In genomic region chr2:158207848-158208247, GRCm38 (mm10) we compare ENCODE assay signal across 9 mouse cellular contexts. TPM values are rescaled to one million over a fixed set of nuclear protein-coding genes. Genes with fewer than 3 reads are reported as not detected.
DNase-seq lines count a peak whose midpoint lies in the region; ATAC-seq lines count a peak whose summit lies in the region.
"Had no signal": no experiment of that assay in that cellular context is flagged by ENCODE, and none has a peak within 500 bp of the region (broad histone marks: within the 10 kb centered on the region; RNA-seq: fewer than 3 reads in every experiment).

No protein-coding gene starts in this region.

- no peak for ATAC-seq in embryonic facial prominence, embryonic 11.5 days (replicated peaks; ENCODE audit: insufficient number of reproducible peaks, low FRiP score, low TSS enrichment, low read depth)

- H3K4me1 ChIP-seq in embryonic facial prominence, embryonic 11.5 days (ENCODE audit: control insufficient read depth, insufficient read depth, low read length): peaks cover 7% of the 10 kb centered on the region; the same call in 1 of the 2 replicates

- no peak overlapping the region for H3K4me3 ChIP-seq in embryonic facial prominence, embryonic 11.5 days (ENCODE audit: low read depth, low read length)
- H3K4me3 ChIP-seq: liver, embryonic 13.5 days had no signal

- no peaks in the 10 kb centered on the region for H3K36me3 ChIP-seq in embryonic facial prominence, embryonic 11.5 days (replicated peaks; ENCODE audit: control insufficient read depth, insufficient read depth, low read depth, low read length)
- H3K36me3 ChIP-seq: liver, embryonic 13.5 days had no signal

- H3K27ac ChIP-seq in embryonic facial prominence, embryonic 11.5 days (replicated peaks; ENCODE audit: low read depth, low read length): no peak overlapping the region
- H3K27ac ChIP-seq: liver, embryonic 13.5 days had no signal

- no peak overlapping the region for H3K4me2 ChIP-seq in embryonic facial prominence, embryonic 11.5 days (ENCODE audit: low read depth, low read length)
- H3K4me2 ChIP-seq: liver, embryonic 13.5 days had no signal

- DNase-seq in adrenal gland, adult (ENCODE audit: inconsistent age in 2 of 2, low spot score in 1 of 2): peak; percentile 72 to 91
- DNase-seq in adrenal gland, adult 8-10 months: no peak
- DNase-seq in adrenal gland, adult 2 months: peak; percentile 73
- DNase-seq in embryonic facial prominence, embryonic 11.5 days (ENCODE audit: low spot score): peak; percentile 79
- peak; percentile 86 for DNase-seq in heart, postnatal 4 days
- DNase-seq in layer of hippocampus, adult 18-20 months (ENCODE audit: low spot score in 2 of 2): peak; percentile 62 to 85
- DNase-seq in lung, postnatal 10 days: peak; percentile 83
- DNase-seq in right cerebral cortex, postnatal 10 days (ENCODE audit: low spot score in 2 of 2): peak; percentile 59 to 80
- DNase-seq: liver, embryonic 13.5 days had no signal

- H3K27me3 ChIP-seq in embryonic facial prominence, embryonic 11.5 days (ENCODE audit: control insufficient read depth, insufficient read depth, low read length): no peaks in the 10 kb centered on the region

- H3K9me3 ChIP-seq in embryonic facial prominence, embryonic 11.5 days (replicated peaks; ENCODE audit: control insufficient read depth, low read length): no peaks in the 10 kb centered on the region
- H3K9me3 ChIP-seq: liver, embryonic 13.5 days had no signal

- H3K9ac ChIP-seq in embryonic facial prominence, embryonic 11.5 days (replicated peaks; ENCODE audit: low read length): no peak overlapping the region
- H3K9ac ChIP-seq: liver, embryonic 13.5 days had no signal

- WGBS in embryonic facial prominence, embryonic 11.5 days: 10% methylated on average over 12 of the region's 12 CpGs

RNA-seq across cellular contexts. Expression of gene D630003M21Rik, which starts 21.2 kb away (rescaled TPM):
- total RNA-seq in adrenal gland, adult 8-10 months (2022): 1 to 10 TPM; 1.4 to 7.8 (median 4.4) TPM
- total RNA-seq in adrenal gland, adult 2 months (2021): 1 to 10 TPM; 1.4 to 4.1 TPM
- 3.1 and 6.5 TPM in 2 replicates for polyA plus RNA-seq in adrenal gland, adult 2 months (2012; rRNA removed)
- 1.00 and 1.4 TPM in 2 replicates for polyA plus RNA-seq in embryonic facial prominence, embryonic 11.5 days (2014; fragmentation: Nextera tagmentation; extraction: Ambion mirVana)
- 1 to 10 TPM; 6.4 to 6.6 TPM for total RNA-seq in heart, postnatal 4 days (2021)
- 1 to 10 TPM; 3.5 to 4.5 TPM for total RNA-seq in layer of hippocampus, adult 18-20 months (2021)

RNA-seq across cellular contexts. Expression of gene Bpi, which starts 50.0 kb away (rescaled TPM):
- not detected for total RNA-seq in adrenal gland, adult 8-10 months (2022)
- not detected for total RNA-seq in adrenal gland, adult 2 months (2021)
- polyA plus RNA-seq in adrenal gland, adult 2 months (2012; rRNA removed): not detected in 2 replicates
- not detected in 2 replicates for polyA plus RNA-seq in embryonic facial prominence, embryonic 11.5 days (2014; fragmentation: Nextera tagmentation; extraction: Ambion mirVana)
- not detected for total RNA-seq in heart, postnatal 4 days (2021)
- total RNA-seq in layer of hippocampus, adult 18-20 months (2021): not detected
- polyA plus RNA-seq: liver, embryonic 13.5 days had no signal
